Mouse (Mus musculus) left cerebral cortex, postnatal 4 days (tissue): Measurements from ENCODE around the gene Klhl3. TPM values are rescaled to one million over a fixed set of nuclear protein-coding genes. Genes with fewer than 3 reads are reported as not detected.

Experiments
- DNase-seq: peaks from one replicate; pipeline ENCODE4 v3.0.0-alpha.2; 2022
- intact Hi-C: fragments of 180-260 bp; cut with DNase I; formaldehyde crosslinking; loops from one replicate; pipeline ENCODE4 v1.15.1; 2025
- total RNA-seq, 2 experiments: library from RNA; stranded (reverse); gene quantifications; 2 replicates each; pipeline ENCODE4 v1.2.3; 2021

The Klhl3 gene
- total RNA-seq, 2 experiments from 2014 or later, result 19.4 to 19.8 TPM

DNA sequence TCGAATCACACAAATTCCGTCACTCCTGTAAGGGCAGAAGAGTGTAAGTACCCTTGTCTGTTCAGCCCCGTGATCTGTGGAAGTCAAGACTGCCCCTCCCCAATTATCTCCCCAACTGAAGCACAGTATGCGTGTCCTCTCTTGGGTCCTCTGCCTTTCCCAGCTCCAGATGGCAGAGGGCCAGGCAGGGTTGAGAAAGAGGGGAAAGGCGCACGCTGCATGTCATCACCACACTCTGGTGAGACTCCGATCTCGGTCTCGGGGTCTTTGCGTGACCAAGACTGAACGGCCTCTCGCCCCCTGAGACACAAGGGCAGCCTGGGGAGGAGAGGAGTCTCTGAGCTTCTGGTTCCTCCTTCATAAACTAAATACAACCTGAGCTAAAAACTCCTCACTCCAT, 42.9 kb downstream of the Klhl3 start:
- intact Hi-C loops, result no loop called here
- no peak for DNase-seq

DNA sequence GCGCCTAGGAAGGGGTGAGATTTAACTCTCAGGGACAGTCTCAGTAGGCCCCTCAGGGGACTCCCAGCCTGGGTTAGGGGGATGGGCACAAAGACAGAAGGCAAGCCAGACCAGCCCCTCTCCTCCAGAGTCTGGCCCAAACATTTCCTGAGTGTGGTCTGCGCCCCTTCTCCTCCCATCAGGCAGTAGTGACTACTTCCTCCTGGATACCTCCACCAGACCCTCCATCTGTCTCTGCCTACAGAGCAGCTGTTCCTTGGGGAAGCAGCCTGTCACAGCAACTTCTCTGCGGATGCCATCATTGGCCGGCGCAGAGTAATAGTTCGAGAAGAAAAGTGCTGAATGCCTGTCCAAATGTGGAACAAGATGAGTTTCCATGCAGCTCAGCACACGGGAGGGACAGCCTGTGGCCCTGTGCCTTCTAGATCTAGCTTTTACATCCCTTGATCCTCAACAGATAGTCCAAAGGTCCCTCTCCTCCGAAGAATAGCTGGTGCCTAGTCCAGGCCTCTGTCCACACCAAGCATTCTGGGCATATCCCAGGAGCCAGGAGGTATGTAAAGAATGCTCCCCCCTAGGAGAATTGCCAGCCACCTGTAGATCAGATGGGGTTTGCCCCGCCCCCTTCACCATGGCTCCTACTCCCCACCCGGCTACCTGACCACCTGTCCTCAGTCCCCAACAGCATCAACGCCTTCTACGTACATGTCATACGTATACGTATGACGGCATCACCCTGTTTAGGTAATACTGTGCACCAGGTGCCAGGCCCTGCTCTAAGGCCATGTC, 44.8 kb downstream of the Klhl3 start:
- intact Hi-C loops, result no loop called here
- DNase-seq, result peak; percentile 27

DNA sequence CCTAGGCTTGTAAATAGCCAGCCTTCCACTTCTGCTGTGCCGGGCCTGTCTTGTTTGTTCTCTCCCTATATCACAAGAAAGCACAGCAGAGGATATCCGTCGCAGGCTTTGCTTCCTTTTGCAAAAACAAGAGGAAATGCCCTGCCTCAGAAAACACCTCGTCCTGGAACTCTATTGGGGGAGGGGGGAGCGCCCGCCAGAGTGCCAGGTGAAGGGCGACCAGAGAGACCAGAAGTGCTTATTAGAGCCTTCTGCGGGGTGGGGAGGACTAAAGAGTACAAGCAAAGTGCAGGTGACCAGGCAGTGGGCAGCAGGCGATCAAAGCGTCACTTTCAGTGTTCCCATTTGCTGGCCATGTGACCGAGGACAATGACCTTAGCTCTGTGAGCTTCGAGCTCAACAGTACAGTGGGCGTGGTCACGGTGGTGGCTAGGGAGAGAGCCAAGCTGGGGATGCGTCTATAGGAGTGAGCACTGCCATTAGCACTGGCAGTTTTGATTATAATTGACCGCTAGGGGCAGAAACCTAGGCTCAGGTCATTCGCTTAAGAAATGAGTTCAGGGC, 45.8 kb downstream of the Klhl3 start:
- peak; percentile 25 for DNase-seq
- intact Hi-C loops, result no loop called here

DNA sequence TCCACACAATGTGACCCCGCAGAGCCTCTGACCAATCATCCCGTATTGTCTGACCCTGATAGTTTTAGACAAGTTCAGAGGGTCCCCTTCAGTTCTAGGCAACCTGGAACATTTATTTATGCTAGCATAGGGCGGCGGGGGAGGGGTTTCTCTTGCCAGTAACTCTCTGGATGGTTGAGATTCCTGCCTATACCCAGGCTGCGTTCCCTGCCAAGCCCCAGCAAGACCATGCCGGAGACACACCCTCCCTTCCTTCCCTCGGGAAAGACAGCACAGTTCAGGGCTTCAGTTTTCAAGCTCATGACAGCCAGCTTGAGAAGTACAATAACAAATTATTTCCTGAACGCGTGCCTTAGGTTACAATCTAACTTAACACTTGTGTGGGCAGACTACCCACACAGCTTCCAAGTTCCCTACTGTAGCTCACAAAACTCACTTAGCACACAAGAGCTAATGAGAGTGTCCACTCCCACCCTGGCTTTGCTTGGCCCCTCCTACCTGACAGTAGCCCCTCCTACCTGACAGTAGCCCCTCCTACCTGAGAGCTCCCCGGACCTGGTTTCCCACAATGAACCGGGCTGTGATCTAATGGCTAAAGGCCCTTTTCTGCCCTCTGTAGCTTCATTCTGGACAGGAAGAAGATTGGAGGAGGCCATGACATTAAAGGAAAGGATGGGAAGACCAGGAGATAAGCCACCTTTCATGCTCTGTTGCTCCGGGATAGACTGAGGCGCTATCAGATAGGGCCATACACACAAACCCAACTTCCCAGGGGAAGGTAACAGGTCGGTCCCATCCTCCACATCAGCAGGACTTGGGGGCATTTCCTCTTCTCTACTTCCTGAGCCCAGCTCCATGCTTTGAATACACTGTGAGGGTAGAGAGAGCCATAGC, 46.6 kb downstream of the Klhl3 start:
- DNase-seq, result no peak
- intact Hi-C loops, result no loop called here

DNA sequence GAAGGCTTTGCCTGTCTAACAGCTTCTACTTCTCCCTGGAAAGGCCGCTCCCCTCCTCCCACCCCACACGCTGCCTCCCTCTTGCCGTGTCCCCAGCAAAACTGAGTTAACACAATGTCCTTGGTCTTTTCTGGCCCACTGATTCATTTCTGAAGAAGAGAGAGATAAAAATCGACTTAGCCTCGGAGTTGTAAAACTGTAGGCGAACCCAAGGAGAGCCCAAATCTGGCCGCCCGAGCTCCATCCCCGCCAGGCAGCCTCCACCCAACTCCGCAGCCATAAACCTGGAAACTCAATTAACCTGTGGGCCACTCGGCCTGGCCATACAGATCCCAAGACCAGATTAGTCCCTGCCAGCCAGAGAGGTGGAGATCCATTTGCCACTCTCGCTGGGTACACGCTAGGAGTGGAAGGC, 47.3 kb downstream of the Klhl3 start:
- intact Hi-C loops, result no loop called here
- no peak for DNase-seq

DNA sequence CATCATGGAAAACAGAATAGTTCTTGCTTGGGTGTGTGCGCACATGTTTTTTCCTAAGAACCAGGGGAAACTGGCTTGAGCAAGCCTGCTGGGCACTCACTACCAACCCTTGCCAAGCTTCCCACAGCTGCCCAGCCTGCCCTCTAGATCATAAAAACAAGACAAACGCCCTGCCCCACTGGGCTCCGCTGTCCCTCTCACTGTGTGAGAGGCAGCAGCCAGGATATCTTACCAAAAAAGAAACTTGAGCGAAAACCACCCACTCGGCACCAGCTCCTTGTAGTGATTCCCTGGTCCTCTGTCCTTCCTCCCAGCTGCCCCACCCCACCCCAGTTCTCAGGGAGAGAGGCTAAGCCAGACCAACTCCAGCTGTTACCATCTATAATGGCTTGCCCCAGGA, 48.1 kb downstream of the Klhl3 start:
- intact Hi-C loops, result no loop called here
- peak; percentile 10 for DNase-seq

DNA sequence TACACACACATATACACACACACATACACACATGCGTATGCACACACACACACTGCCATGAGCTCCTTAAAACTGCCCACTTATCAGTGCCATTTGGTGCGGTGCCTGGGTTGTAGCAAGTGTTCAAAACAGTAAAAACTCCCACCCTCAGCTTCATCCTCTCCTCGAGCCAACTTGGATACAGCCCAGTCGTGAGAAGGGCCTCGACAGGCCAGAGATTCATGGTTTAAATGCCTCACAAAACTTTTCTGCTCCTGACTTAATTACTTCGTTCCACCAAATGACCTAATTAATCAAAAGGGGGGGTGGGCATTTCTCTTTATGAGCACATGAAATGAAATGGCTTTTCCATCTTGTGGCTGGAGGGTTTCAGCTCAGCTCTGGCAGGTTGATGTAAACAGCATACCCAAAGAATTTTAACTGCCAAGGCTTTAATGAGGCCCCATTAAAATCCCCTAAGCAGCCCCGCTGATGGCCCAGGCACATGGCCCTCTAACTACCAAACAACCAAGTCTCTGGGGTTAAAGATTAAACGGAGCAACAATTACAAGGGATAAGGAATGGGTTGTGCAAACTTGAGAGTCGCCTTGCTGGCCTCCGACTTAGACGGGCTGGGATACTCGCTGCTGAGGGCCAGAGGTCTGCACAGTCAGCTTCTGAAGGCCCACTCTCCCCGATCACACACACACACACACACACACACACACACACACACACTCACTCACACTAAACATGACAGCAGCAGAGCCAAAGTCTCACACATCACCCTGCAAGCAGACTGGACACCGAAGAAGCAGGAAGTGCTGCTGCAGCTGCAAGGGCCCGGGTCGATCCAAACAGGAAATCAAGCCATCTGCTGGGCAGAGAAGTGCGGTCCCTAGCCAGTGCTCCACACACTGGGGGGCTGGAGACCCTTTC, 55.2 kb downstream of the Klhl3 start:
- intact Hi-C loops, result no loop called here
- peak; percentile 47 for DNase-seq

DNA sequence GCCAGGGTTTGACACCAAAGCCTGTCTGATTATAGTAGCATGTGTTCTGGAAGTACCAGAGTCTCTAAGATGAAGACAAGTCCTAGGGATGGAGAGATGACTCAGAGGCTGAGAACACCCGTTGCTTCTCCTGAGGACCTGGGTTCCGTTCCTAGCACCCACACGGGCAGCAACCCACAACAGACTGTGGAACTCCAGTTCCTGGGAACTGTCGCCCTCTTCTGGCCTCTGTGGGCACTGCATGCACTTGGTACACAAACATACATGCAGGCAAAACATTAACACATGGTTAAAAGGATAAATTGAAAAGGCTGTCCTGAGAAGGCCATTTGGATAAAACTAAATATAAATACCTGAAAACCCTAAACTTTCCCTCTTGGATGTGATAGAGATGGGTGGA, 56.8 kb downstream of the Klhl3 start:
- intact Hi-C loops, result no loop called here
- DNase-seq, result no peak

DNA sequence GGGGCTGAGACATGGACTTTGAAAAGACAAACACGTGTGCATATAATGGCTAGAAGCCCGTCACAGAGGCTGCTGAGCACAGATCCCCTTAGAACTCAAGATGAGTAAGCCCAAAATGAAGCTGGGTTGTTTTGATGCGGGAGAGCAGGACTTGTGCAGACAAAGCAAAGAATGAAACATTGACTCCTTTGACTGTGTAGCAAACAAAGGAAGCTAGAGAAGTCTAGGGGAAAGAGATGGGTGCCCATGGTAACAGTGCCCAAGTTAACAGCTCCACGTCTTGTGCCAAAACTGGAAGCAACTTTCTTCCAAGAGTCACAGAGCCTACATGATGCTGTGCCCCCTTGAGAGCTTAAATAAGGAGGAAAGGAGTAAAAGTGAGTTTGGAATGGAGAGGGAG, 59.8 kb downstream of the Klhl3 start:
- intact Hi-C loops, result no loop called here
- no peak for DNase-seq

DNA sequence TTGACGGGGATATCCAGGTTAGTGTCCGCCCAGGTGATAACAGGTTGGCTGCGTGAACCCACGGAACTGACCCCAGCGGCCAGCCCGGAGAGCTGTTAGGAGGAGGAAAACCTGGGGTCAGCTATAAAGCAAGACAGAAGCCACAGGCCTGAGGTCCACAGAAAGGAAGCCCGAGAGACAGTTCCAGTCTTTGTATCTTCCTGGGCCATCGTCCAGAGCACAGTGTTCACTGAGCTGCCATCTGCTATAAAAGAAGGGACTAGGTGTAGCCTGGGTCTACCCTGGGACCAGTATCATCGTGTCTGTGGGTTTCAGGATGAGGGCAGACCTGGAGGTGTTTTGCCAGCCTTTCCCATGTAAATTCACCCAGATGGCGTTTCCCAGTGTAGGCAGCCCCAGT, 61.7 kb downstream of the Klhl3 start:
- intact Hi-C loops, result no loop called here

DNA sequence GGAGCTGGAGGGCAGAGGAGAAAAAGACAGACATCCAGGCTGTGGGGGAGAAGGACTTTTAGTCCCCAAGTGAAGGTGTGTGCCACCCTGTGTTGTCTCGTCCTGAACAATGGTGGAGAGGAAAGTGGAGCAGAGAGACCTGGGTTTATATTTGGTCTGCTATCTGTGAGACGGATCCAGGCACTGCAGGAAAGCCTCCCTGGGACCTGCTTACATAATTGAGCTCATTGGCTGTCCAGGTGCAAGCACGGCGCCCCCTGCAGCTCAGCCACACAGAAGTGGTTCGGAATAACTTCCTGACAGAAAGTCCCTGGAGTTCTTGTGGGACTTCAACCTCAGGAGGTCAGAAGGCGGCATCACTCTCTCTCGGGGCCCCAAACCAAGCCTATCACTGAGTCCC, 62.1 kb downstream of the Klhl3 start:
- intact Hi-C loops, result no loop called here
- DNase-seq, result no peak

More for the DNA sequence above, 61.7 kb downstream of the Klhl3 start:
- no peak for DNase-seq

DNA sequence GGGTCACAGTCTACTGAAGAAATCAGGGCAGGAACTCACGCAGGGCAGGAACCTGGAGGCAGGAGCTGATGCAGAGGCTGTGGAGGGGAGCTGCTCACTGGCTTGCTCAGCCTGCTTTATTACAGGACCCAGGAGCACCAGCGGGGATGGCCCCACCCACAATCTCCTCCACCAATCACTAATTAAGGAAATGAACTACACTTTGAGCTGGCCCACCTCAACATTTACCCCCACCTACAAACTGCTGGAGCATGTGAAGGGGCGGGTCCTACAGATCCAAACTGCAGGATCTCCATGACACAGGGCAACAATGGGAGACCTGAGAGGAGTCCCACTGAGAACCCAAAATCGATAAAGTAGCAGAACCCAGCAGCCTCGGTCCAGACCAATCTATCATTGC, 64.3 kb downstream of the Klhl3 start:
- intact Hi-C loops, result no loop called here
- no peak for DNase-seq

DNA sequence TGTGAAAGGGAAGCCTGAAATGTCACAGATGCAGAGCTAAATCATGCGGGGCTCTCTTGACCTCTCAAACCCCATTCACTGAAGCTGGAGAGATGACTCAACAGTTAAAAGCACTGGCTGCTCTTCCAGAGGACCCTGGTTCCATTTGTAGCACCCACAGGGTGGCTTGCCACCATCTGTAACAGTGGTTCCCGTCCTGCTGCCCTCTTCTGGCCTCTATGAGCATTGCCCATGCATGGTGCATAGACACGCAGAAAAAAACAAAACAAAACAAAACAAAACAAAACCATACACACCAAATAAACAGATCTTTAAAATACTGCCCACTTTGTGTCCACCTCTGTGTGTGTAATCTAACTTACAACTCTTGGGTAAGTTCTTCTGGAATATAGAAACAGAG, 65.3 kb downstream of the Klhl3 start:
- DNase-seq, result no peak
- intact Hi-C loops, result no loop called here

DNA sequence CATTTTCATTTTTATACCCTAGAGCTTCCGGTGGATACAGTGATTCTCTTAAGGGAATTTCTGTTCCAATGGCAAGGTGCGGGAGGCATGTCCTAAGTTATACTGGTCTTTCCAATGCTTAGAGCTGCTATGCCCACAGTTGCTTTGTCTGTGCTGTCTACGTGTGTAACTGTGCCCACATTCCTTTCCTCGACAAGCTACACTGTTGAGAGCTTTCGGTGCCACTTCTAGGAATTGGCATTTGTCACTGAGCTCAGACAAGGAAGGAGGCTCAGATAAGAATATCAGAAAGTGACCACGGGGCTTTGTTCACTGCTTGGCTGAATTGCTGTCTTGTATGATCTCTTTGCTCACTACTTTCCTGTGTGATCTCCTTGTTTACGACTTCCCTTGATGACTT, 67.2 kb downstream of the Klhl3 start:
- DNase-seq, result no peak
- intact Hi-C loops, result no loop called here

DNA sequence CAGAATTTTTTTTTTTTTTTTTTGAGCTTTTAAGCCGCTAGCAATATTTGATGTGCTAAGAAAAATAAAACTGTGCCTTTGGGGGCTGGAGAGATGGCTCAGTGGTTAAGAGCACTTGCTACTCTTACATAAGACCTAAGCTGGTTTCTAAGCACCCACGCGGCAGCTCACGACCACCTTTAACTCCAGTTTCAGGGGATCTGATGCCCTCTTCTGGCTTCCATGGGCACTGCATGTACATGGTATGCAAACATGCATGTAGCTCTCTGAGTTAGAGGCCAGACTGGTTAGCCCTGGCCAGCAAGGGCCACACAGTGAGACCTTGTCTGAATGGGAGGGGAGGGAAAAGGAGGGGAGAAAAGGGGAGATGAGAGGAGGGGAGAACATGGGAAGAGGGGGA, 68.1 kb downstream of the Klhl3 start:
- intact Hi-C loops, result no loop called here
- no peak for DNase-seq

DNA sequence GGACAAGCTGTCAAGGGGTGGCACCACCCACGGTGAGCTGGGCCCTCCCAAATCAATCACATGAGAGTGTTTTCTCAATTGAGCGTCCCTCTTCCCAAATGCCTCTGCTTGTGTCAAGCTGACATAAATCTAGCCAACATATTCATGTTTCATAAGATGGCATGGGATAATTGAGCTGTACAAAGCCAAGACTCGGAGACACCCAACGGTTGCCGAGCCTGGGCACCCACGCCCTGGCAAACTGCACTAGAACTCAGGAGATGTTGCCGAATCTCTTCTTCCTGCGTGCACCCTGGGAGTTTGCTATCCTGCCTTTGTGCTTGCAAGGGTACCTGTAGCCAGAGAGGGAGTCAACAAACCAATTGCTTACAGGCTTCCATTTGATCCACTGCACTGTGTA, 70.1 kb downstream of the Klhl3 start:
- intact Hi-C loops, result no loop called here
- DNase-seq, result no peak

DNA sequence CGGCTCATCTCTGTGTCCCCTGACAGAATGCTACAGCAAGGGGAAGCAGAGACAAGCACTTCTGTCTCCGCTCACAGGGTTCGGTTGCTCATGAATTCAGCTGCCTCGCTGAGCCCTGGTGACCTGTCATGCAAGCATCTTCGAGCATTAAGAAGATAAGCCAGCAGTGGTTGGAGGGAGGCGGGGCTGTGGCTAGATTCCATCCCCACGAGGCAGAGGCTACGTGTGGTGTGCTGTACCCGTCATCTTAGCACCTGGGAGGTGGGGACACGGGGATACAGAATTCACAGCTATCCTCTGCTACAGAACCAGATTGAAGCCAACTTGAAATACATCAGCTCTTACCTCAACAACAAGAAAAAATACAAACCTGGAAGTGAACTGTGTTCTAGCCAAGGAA, 73.3 kb downstream of the Klhl3 start:
- no peak for DNase-seq
- intact Hi-C loops, result no loop called here

DNA sequence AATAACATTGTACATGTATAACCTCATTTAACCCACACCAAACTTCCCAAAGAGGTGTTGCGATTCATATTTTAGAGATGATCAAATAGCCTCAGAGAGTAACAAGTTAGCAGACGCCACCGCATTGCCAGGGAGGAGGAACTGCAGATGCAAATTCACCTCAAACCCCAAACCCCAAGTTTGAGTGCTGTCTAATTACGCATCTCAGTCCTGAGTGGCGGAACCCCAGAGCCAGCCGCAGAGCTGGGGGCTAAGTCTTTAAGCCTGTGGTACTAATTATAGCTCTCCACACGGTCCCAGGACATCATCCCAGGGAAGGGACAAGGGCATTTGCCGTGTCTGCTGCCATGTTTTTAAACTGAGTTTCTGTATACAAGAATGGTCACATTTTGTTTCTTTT, 75.9 kb downstream of the Klhl3 start:
- intact Hi-C loops, result no loop called here
- no peak for DNase-seq

DNA sequence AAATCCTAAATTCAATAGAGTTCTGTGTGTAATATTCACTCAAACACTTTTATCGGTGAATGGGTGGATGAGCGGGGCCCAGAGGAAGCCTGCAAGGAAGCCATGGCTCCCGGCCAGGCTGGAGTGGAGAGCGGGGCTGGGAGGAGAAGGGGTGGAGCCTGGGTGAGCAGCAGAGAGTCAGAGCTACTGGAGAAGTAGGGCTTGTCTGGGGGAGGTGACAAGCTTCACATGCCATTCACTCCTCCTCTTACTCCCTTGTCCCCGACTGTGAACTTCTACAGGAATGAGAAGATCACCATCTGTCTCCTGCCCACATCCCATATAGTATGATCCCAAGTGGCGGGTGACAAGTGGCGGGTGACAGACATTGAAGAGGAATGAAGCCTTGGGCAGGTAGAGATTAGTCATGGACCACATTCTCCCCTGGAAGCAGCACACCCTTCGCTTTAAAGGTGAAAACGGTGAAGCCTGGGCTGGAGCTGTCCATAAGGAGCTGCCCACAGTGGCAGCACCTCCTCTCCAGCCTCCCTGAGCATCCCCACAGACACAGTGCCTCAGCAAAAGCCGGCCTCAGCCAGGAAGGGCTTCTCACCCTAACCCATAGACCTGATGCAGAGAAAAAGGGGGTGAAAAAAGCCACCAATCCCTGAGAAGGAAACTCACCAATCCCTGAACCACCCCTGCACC, 77.8 kb downstream of the Klhl3 start:
- peak; percentile 73 for DNase-seq
- intact Hi-C loops, result no loop called here

DNA sequence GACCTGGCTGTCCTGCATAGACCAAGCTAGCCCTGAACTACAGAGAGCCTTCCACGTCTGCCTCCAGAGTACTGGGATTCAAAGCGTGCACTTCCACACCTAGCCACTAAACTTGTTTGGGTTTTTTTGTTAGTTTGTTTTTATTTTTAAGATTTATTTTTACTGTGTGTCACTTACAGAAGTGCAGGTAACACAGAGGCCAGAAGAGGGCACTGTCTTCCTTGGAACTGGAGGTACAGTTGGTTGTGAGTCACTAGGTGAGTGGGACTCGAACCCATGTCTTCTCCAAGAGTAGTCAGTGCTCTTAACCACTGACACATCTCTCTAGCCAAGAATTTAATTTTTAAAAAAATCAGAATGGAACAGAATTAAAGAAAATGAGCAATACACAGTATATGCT, 78.4 kb downstream of the Klhl3 start:
- DNase-seq, result no peak
- intact Hi-C loops, result no loop called here
